Mouse (Mus musculus) forebrain, embryonic 14.5 days (tissue): ENCODE results near the gene Scly. TPM values are rescaled to one million over a fixed set of nuclear protein-coding genes. Genes with fewer than 3 reads are reported as not detected.

Experiments used
- ATAC-seq: fragments of 200-750 bp; cut with Nextera tagmentation; 2 replicates; pipeline ENCODE4 v1.8.0; 2017; ENCODE audit warnings: mild to moderate bottlenecking, moderate library complexity
- DNase-seq: peaks from one replicate; pipeline ENCODE4 v3.0.0-alpha.2; 2015; ENCODE audit warnings: low spot score
- H3K27ac ChIP-seq: fragments of 300-500 bp; sonication (generic); 2 replicates; pipeline ENCODE4 v1.5.1; 2014; ENCODE audit warnings: low read depth, mild to moderate bottlenecking, control low read depth, low read length, moderate library complexity
- H3K27me3 ChIP-seq: fragments of 300-500 bp; sonication (generic); replicated peaks from 2 replicates; pipeline ENCODE4 v1.6.1; 2014; ENCODE audit warnings: low read length, control low read depth, mixed read lengths; ENCODE audit not compliant: control insufficient read depth, insufficient read depth
- H3K36me3 ChIP-seq: fragments of 300-500 bp; sonication (generic); 2 replicates; pipeline ENCODE4 v1.6.1; 2014; ENCODE audit warnings: low read length, control low read depth; ENCODE audit not compliant: control insufficient read depth, insufficient read depth
- H3K4me1 ChIP-seq: fragments of 300-500 bp; sonication (generic); 2 replicates; pipeline ENCODE4 v1.6.1; 2014; ENCODE audit warnings: antibody characterized with exemption, low read length, control low read depth; ENCODE audit not compliant: control insufficient read depth, insufficient read depth
- H3K4me2 ChIP-seq: fragments of 300-500 bp; sonication (generic); 2 replicates; pipeline ENCODE4 v1.6.1; 2014; ENCODE audit warnings: mild to moderate bottlenecking, control low read depth, low read length
- H3K4me3 ChIP-seq: fragments of 300-500 bp; sonication (generic); 2 replicates; pipeline ENCODE4 v1.5.1; 2014; ENCODE audit warnings: low read depth, low read length, control low read depth
- H3K9ac ChIP-seq: fragments of 300-500 bp; sonication (generic); 2 replicates; pipeline ENCODE4 v1.6.1; 2014; ENCODE audit warnings: mild to moderate bottlenecking, low read length, control low read depth, moderate library complexity
- H3K9me3 ChIP-seq: fragments of 300-500 bp; sonication (generic); replicated peaks from 2 replicates; pipeline ENCODE4 v1.6.1; 2016; ENCODE audit warnings: low read length, control low read depth, mixed read lengths; ENCODE audit not compliant: control insufficient read depth
- WGBS: fragments of 180-500 bp; shearing (Covaris S2); extraction: QIAGEN DNeasy Blood & Tissue Kit; methylation state at CpG from one replicate; pipeline ENCODE4 v1.1.7; 2014; 5-methylcytosine and 5-hydroxymethylcytosine counted together
- polyA plus RNA-seq: library from polyadenylated mRNA; unstranded; fragments of >200 nt; fragmentation: Nextera tagmentation; extraction: Ambion mirVana; gene quantifications from 2 replicates; pipeline ENCODE4 v1.2.1, GENCODE M21; 2014

Gene Scly
- polyA plus RNA-seq, 1 experiment from 2014 or later = 7.3 TPM

- DNase-seq = no peak
- ATAC-seq = no peak
- 95% methylated on average over 6 of the region's 6 CpGs for WGBS
- no peaks in the 10 kb centered on the region for H3K27me3 ChIP-seq
- no peak overlapping the region for H3K9ac ChIP-seq
- H3K4me1 ChIP-seq = no peaks in the 10 kb centered on the region; the same call in 1 of the 2 replicates
- no peaks in the 10 kb centered on the region for H3K9me3 ChIP-seq
- no peak overlapping the region for H3K4me3 ChIP-seq
- H3K36me3 ChIP-seq = peaks cover 5% of the 10 kb centered on the region; the same call in 1 of the 2 replicates
- no peak overlapping the region for H3K4me2 ChIP-seq
- no peak overlapping the region for H3K27ac ChIP-seq
Observed at GRCm38 (mm10) chr1:91295544-91295943, 2.6 kb upstream of the Scly start.

- H3K4me1 ChIP-seq = no peaks in the 10 kb centered on the region; the same call in 1 of the 2 replicates
- H3K36me3 ChIP-seq = no peaks in the 10 kb centered on the region
- H3K4me3 ChIP-seq = peak overlapping the region; percentile 83
- ATAC-seq (no peak), DNase-seq (no peak)
- H3K27ac ChIP-seq = no peak overlapping the region
- 88% methylated on average over 13 of the region's 13 CpGs for WGBS
- H3K27me3 ChIP-seq = no peaks in the 10 kb centered on the region
- H3K9me3 ChIP-seq = no peaks in the 10 kb centered on the region
- peak overlapping the region; percentile 76 for H3K4me2 ChIP-seq
- peak overlapping the region; percentile 84 for H3K9ac ChIP-seq
Observed at GRCm38 (mm10) chr1:91299026-91299706, 1.0 kb downstream of the Scly start.

GRCm38 (mm10) chr1:91299707-91300426, 1.7 kb downstream of the Scly start:
- Histone ChIP-seq H3K27me3 (no peaks in the 10 kb centered on the region), H3K27ac (no peak overlapping the region), H3K9ac (no peak overlapping the region), H3K4me2 (no peak overlapping the region), H3K36me3 (no peaks in the 10 kb centered on the region), H3K9me3 (no peaks in the 10 kb centered on the region), H3K4me3 (no peak overlapping the region), H3K4me1 (no peaks in the 10 kb centered on the region; the same call in 1 of the 2 replicates)
- 91% methylated on average over 5 of the region's 5 CpGs for WGBS
- DNase-seq = no peak
- ATAC-seq = no peak

GRCm38 (mm10) chr1:91301206-91301920, 3.2 kb downstream of the Scly start:
- Histone ChIP-seq H3K4me2 (no peak overlapping the region), H3K27ac (no peak overlapping the region), H3K4me1 (no peaks in the 10 kb centered on the region; the same call in 1 of the 2 replicates), H3K4me3 (no peak overlapping the region), H3K27me3 (no peaks in the 10 kb centered on the region), H3K36me3 (peaks cover 7% of the 10 kb centered on the region; the same call in 1 of the 2 replicates), H3K9ac (no peak overlapping the region), H3K9me3 (no peaks in the 10 kb centered on the region)
- 95% methylated on average over 3 of the region's 3 CpGs for WGBS
- ATAC-seq (no peak), DNase-seq (no peak)

GRCm38 (mm10) chr1:91302021-91302420, 3.9 kb downstream of the Scly start:
- ATAC-seq (no peak), DNase-seq (no peak)
- no peaks in the 10 kb centered on the region for H3K27me3 ChIP-seq
- H3K4me1 ChIP-seq = no peaks in the 10 kb centered on the region; the same call in 1 of the 2 replicates
- H3K4me3 ChIP-seq = no peak overlapping the region
- no peak overlapping the region for H3K4me2 ChIP-seq
- H3K9ac ChIP-seq = no peak overlapping the region
- no peak overlapping the region for H3K27ac ChIP-seq
- no peaks in the 10 kb centered on the region for H3K9me3 ChIP-seq
- peaks cover 8% of the 10 kb centered on the region; the same call in 1 of the 2 replicates for H3K36me3 ChIP-seq
- 95% methylated on average over 3 of the region's 3 CpGs for WGBS

- H3K4me1 ChIP-seq = no peaks in the 10 kb centered on the region
- DNase-seq (no peak), ATAC-seq (no peak)
- no peak overlapping the region for H3K4me2 ChIP-seq
- H3K36me3 ChIP-seq = peaks cover 24% of the 10 kb centered on the region
- no peak overlapping the region for H3K4me3 ChIP-seq
- H3K27ac ChIP-seq = no peak overlapping the region
- no peaks in the 10 kb centered on the region for H3K9me3 ChIP-seq
- WGBS = 92% methylated on average over 4 of the region's 4 CpGs
- no peaks in the 10 kb centered on the region for H3K27me3 ChIP-seq
- no peak overlapping the region for H3K9ac ChIP-seq
Observed at GRCm38 (mm10) chr1:91304621-91305020, 6.5 kb downstream of the Scly start.

GRCm38 (mm10) chr1:91309366-91310085, 11.4 kb downstream of the Scly start:
- H3K4me3 ChIP-seq = no peak overlapping the region
- no peak overlapping the region for H3K27ac ChIP-seq
- 91% methylated on average over 13 of the region's 13 CpGs for WGBS
- no peak for DNase-seq
- no peak overlapping the region for H3K4me2 ChIP-seq
- no peaks in the 10 kb centered on the region for H3K9me3 ChIP-seq
- no peaks in the 10 kb centered on the region for H3K4me1 ChIP-seq
- no peak overlapping the region for H3K9ac ChIP-seq
- H3K36me3 ChIP-seq = peaks cover 35% of the 10 kb centered on the region
- no peaks in the 10 kb centered on the region for H3K27me3 ChIP-seq
- ATAC-seq = no peak

GRCm38 (mm10) chr1:91312273-91312672, 14.1 kb downstream of the Scly start:
- no peak overlapping the region for H3K27ac ChIP-seq
- WGBS = 95% methylated on average over 4 of the region's 4 CpGs
- ATAC-seq = no peak

More at GRCm38 (mm10) chr1:91312273-91312672, 14.1 kb downstream of the Scly start:
- no peaks in the 10 kb centered on the region for H3K9me3 ChIP-seq
- H3K36me3 ChIP-seq = peaks cover 25% of the 10 kb centered on the region
- H3K9ac ChIP-seq = no peak overlapping the region
- H3K4me1 ChIP-seq = no peaks in the 10 kb centered on the region
- H3K4me3 ChIP-seq = no peak overlapping the region
- H3K4me2 ChIP-seq = no peak overlapping the region
- DNase-seq = no peak
- no peaks in the 10 kb centered on the region for H3K27me3 ChIP-seq
